Mouse (Mus musculus): Measurements from ENCODE around the gene Nploc4. TPM values are rescaled to one million over a fixed set of nuclear protein-coding genes. Genes with fewer than 3 reads are reported as not detected.

Nploc4 gene
- total and polyA plus RNA-seq, 2 experiments from 2014 or later, result 20.5 to 59.0 TPM

DNA sequence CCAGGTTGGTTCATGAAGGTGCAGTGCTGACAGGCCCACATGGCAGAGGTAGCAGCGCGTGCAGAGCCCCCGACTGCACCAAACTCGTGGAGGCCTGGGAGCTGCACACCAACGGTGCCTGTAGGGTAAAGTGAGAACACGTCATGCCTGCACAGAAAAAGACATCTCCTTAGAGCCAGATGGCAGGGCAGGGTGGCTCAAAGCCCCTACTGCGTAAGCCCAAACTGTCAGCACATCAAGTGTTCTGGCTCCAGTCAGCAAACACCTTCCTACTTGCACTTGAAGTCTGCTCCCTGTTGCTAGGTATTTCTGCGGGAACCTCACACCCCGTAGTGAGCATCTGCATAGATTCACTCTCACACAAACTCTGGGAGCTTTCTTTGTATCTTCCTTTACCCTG lies 55.0 kb downstream of the Nploc4 start:
- Histone ChIP-seq H3K36me3 (replicated peaks; ENCODE audit: control insufficient read depth, insufficient read depth, low read length) (peaks cover 54% of the 10 kb centered on the region), H3K9me3 (replicated peaks; ENCODE audit: control insufficient read depth, low read length) (no peaks in the 10 kb centered on the region), H3K9ac (replicated peaks; ENCODE audit: low read depth, low read length) (no peak overlapping the region), H3K4me3 (ENCODE audit: low read depth, low read length) (no peak overlapping the region), H3K4me2 (ENCODE audit: low read depth, low read length) (no peak overlapping the region), H3K4me1 (ENCODE audit: control insufficient read depth, insufficient read depth) (peaks cover 30% of the 10 kb centered on the region), H3K27ac (ENCODE audit: low read depth) (peak overlapping the region; percentile 92), H3K27me3 (ENCODE audit: control insufficient read depth, insufficient read depth, low read length) (no peaks in the 10 kb centered on the region)
- WGBS, result 29% methylated on average over 9 of the region's 9 CpGs
- DNase-seq (ENCODE audit: low spot score) (peak; percentile 84), ATAC-seq (ENCODE audit: insufficient read depth, low read depth) (peak; percentile 69)
- TF ChIP-seq CTCF (IDR thresholded peaks at IDR 0.05; ENCODE audit: low read depth) (no peak), EP300 (IDR thresholded peaks at IDR 0.05; ENCODE audit: low read depth) (peak; percentile 96)

DNA sequence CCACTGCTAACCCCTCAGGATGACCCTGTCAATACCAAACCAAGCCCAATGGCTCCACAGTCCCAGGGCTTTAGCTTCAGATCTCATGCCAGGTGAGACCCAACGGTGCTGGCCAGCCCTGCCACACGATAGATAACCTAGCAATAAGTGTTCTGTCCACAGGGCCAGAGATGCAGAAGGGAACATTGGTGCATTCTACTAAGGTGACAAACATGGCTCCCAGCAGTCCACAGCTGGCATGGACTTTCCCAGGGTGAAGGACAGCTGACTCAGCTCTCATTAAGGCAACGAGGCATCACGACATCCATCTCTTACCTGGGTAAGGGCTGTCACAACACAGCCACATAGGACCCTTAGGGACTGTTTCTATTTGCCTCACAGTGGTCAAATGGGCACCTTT lies 56.4 kb downstream of the Nploc4 start:
- no peak for ATAC-seq (ENCODE audit: insufficient read depth, low read depth)
- H3K27ac ChIP-seq (ENCODE audit: low read depth), result peak overlapping the region; percentile 92
- H3K4me2 ChIP-seq (ENCODE audit: low read depth, low read length), result no peak overlapping the region
- no peak overlapping the region for H3K9ac ChIP-seq (replicated peaks; ENCODE audit: low read depth, low read length)
- no peaks in the 10 kb centered on the region for H3K9me3 ChIP-seq (replicated peaks; ENCODE audit: control insufficient read depth, low read length)
- peaks cover 65% of the 10 kb centered on the region for H3K36me3 ChIP-seq (replicated peaks; ENCODE audit: control insufficient read depth, insufficient read depth, low read length)
- no peaks in the 10 kb centered on the region for H3K27me3 ChIP-seq (ENCODE audit: control insufficient read depth, insufficient read depth, low read length)
- no peak for DNase-seq (ENCODE audit: low spot score)
- H3K4me1 ChIP-seq (ENCODE audit: control insufficient read depth, insufficient read depth), result peaks cover 32% of the 10 kb centered on the region
- H3K4me3 ChIP-seq (ENCODE audit: low read depth, low read length), result no peak overlapping the region
- WGBS, result 75% methylated on average over 4 of the region's 4 CpGs
- no peak for TF ChIP-seq EP300 (IDR thresholded peaks at IDR 0.05; ENCODE audit: low read depth)
- TF ChIP-seq CTCF (IDR thresholded peaks at IDR 0.05; ENCODE audit: low read depth), result no peak

DNA sequence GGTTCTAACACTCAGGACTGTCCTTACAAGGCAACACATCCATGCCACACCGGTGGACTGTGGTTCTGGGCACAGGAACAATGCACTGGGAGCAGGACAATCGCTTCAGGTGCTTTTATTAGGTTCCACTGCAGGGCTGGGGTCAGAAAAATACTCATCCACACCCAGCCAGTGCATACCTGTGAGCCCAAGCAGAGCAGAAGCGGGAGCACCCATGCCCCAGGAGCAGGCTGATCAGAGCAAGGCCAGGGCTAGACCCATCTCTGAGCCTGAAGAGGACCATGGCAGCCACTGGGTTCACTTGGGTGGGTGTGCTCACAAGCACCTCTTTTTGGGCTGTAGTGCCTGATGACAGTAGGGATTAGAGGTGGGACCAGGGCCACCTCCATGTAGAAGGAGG lies 57.2 kb downstream of the Nploc4 start:
- peaks cover 73% of the 10 kb centered on the region for H3K36me3 ChIP-seq (replicated peaks; ENCODE audit: control insufficient read depth, insufficient read depth, low read length)
- WGBS, result 87% methylated on average over 3 of the region's 3 CpGs
- no peak overlapping the region for H3K4me3 ChIP-seq (ENCODE audit: low read depth, low read length)
- H3K4me2 ChIP-seq (ENCODE audit: low read depth, low read length), result no peak overlapping the region
- no peaks in the 10 kb centered on the region for H3K9me3 ChIP-seq (replicated peaks; ENCODE audit: control insufficient read depth, low read length)
- no peak for DNase-seq (ENCODE audit: low spot score)
- TF ChIP-seq EP300 (IDR thresholded peaks at IDR 0.05; ENCODE audit: low read depth) (no peak), CTCF (IDR thresholded peaks at IDR 0.05; ENCODE audit: low read depth) (no peak)
- ATAC-seq (ENCODE audit: insufficient read depth, low read depth), result no peak
- H3K4me1 ChIP-seq (ENCODE audit: control insufficient read depth, insufficient read depth), result peaks cover 28% of the 10 kb centered on the region
- H3K27me3 ChIP-seq (ENCODE audit: control insufficient read depth, insufficient read depth, low read length), result no peaks in the 10 kb centered on the region
- no peak overlapping the region for H3K9ac ChIP-seq (replicated peaks; ENCODE audit: low read depth, low read length)
- H3K27ac ChIP-seq (ENCODE audit: low read depth), result no peak overlapping the region

- ATAC-seq (ENCODE audit: insufficient read depth, low read depth), result peak; percentile 81
- Histone ChIP-seq H3K4me3 (ENCODE audit: low read depth, low read length) (peak within 1 kb of the TSS; percentile 67), H3K4me1 (ENCODE audit: control insufficient read depth, insufficient read depth) (peaks cover 34% of the 10 kb centered on the region), H3K27ac (ENCODE audit: low read depth) (peak within 1 kb of the TSS; percentile 75), H3K9me3 (replicated peaks; ENCODE audit: control insufficient read depth, low read length) (no peaks in the 10 kb centered on the region), H3K36me3 (replicated peaks; ENCODE audit: control insufficient read depth, insufficient read depth, low read length) (peaks cover 70% of the 10 kb centered on the region), H3K9ac (replicated peaks; ENCODE audit: low read depth, low read length) (peak within 1 kb of the TSS; percentile 60), H3K27me3 (ENCODE audit: control insufficient read depth, insufficient read depth, low read length) (no peaks in the 10 kb centered on the region), H3K4me2 (ENCODE audit: low read depth, low read length) (peak within 1 kb of the TSS; percentile 97)
- whole genome bisulfite sequencing, result 7% methylated on average over 54 of the region's 54 CpGs
- TF ChIP-seq CTCF (IDR thresholded peaks at IDR 0.05; ENCODE audit: low read depth) (peak; percentile 60), EP300 (IDR thresholded peaks at IDR 0.05; ENCODE audit: low read depth) (no peak; the same call in 1 of the 2 replicates)
- peak; percentile 94 for DNase-seq (ENCODE audit: low spot score)
These were observed 58.6 kb downstream of the Nploc4 start, which contains the start of gene Faap100 for GRCm38 (mm10) chr11:120378611-120379540. TSS of gene Faap100 (minus strand) at chr11:120378764.

GRCm38 (mm10) chr11:120378031-120378610 lies 59.4 kb downstream of the Nploc4 start:
- DNase-seq (ENCODE audit: low spot score) (no peak), ATAC-seq (ENCODE audit: insufficient read depth, low read depth) (peak; percentile 4)
- H3K9ac ChIP-seq (replicated peaks; ENCODE audit: low read depth, low read length), result peak overlapping the region; percentile 60
- H3K27me3 ChIP-seq (ENCODE audit: control insufficient read depth, insufficient read depth, low read length), result no peaks in the 10 kb centered on the region
- 3% methylated on average over 34 of the region's 40 CpGs for WGBS
- H3K27ac ChIP-seq (ENCODE audit: low read depth), result peak overlapping the region; percentile 75
- no peaks in the 10 kb centered on the region for H3K9me3 ChIP-seq (replicated peaks; ENCODE audit: control insufficient read depth, low read length)
- peaks cover 32% of the 10 kb centered on the region for H3K4me1 ChIP-seq (ENCODE audit: control insufficient read depth, insufficient read depth)
- no peak for TF ChIP-seq CTCF (IDR thresholded peaks at IDR 0.05; ENCODE audit: low read depth)
- no peak for TF ChIP-seq EP300 (IDR thresholded peaks at IDR 0.05; ENCODE audit: low read depth)
- H3K4me3 ChIP-seq (ENCODE audit: low read depth, low read length), result peak overlapping the region; percentile 67
- H3K36me3 ChIP-seq (replicated peaks; ENCODE audit: control insufficient read depth, insufficient read depth, low read length), result peaks cover 69% of the 10 kb centered on the region
- H3K4me2 ChIP-seq (ENCODE audit: low read depth, low read length), result peak overlapping the region; percentile 97
